Mouse (Mus musculus) limb, embryonic 13.5 days (tissue): ENCODE data around the gene Figla. TPM values are rescaled to one million over a fixed set of nuclear protein-coding genes. Genes with fewer than 3 reads are reported as not detected.

Source experiments
- ATAC-seq: fragments of 200-750 bp; cut with Nextera tagmentation; 2 replicates; pipeline ENCODE4 v1.8.0; 2017; ENCODE audit warnings: low read depth, moderate number of reproducible peaks, moderate TSS enrichment; ENCODE audit not compliant: low FRiP score
- H3K27ac ChIP-seq: fragments of 300-500 bp; sonication (generic); 2 replicates; pipeline ENCODE4 v1.5.1; 2015; ENCODE audit warnings: inconsistent platforms, mild to moderate bottlenecking, moderate library complexity
- H3K27me3 ChIP-seq: fragments of 300-500 bp; sonication (generic); 2 replicates; pipeline ENCODE4 v1.6.1; 2015; ENCODE audit warnings: mild to moderate bottlenecking, inconsistent platforms
- H3K36me3 ChIP-seq: fragments of 300-500 bp; sonication (generic); 2 replicates; pipeline ENCODE4 v1.6.1; 2015; ENCODE audit warnings: inconsistent platforms, mild to moderate bottlenecking, moderate library complexity
- H3K4me1 ChIP-seq: fragments of 300-500 bp; sonication (generic); 2 replicates; pipeline ENCODE4 v1.6.1; 2015; ENCODE audit warnings: inconsistent platforms
- H3K4me2 ChIP-seq: fragments of 300-500 bp; sonication (generic); replicated peaks from 2 replicates; pipeline ENCODE4 v1.6.1; 2015; ENCODE audit warnings: inconsistent platforms, mild to moderate bottlenecking, moderate library complexity
- H3K4me3 ChIP-seq: fragments of 300-500 bp; sonication (generic); 2 replicates; pipeline ENCODE4 v1.5.1; 2015; ENCODE audit warnings: moderate library complexity, mild to moderate bottlenecking, inconsistent platforms
- H3K9ac ChIP-seq: fragments of 300-500 bp; sonication (generic); 2 replicates; pipeline ENCODE4 v1.6.1; 2015; ENCODE audit warnings: mild to moderate bottlenecking, inconsistent platforms
- H3K9me3 ChIP-seq: fragments of 300-500 bp; sonication (generic); 2 replicates; pipeline ENCODE4 v1.6.1; 2016; ENCODE audit warnings: inconsistent platforms
- WGBS: fragments of 180-500 bp; shearing (Covaris S2); methylation state at CpG from one replicate; pipeline ENCODE4 v1.1.7; 2015; 5-methylcytosine and 5-hydroxymethylcytosine counted together
- polyA plus RNA-seq: library from polyadenylated mRNA; unstranded; fragments of >200 nt; fragmentation: Nextera tagmentation; extraction: Ambion mirVana; gene quantifications from 2 replicates; pipeline ENCODE4 v1.2.1, GENCODE M21; 2015

Gene Figla
- polyA plus RNA-seq, 1 experiment from 2014 or later = not detected

DNA sequence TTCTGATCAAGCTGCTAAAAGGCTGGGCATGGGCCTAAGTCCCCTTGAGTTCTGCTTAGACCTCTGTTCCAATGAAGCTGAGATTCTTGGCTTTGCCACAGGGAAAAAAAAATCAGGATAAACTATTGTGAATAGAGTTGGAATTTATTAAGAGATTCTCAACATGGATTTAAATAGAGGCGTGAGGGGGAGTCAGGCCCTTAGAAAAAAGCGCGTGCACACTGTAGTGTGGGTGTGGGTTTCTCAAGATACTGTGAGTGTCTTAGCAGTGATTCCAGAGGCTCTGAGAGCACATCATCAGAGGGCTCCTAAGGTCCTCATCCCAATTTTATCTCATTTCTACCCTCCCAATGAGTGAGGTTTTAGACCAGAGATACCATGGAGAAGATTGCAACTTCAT, 44.2 kb downstream of the Figla start:
- H3K9ac ChIP-seq = no peak overlapping the region
- no peak overlapping the region for H3K4me2 ChIP-seq
- H3K4me1 ChIP-seq = no peaks in the 10 kb centered on the region
- no peak for ATAC-seq
- no peak overlapping the region for H3K27ac ChIP-seq
- no peak overlapping the region for H3K4me3 ChIP-seq
- WGBS = 92% methylated on average over 3 of the region's 3 CpGs
- no peaks in the 10 kb centered on the region for H3K36me3 ChIP-seq
- no peaks in the 10 kb centered on the region for H3K9me3 ChIP-seq
- no peaks in the 10 kb centered on the region for H3K27me3 ChIP-seq

DNA sequence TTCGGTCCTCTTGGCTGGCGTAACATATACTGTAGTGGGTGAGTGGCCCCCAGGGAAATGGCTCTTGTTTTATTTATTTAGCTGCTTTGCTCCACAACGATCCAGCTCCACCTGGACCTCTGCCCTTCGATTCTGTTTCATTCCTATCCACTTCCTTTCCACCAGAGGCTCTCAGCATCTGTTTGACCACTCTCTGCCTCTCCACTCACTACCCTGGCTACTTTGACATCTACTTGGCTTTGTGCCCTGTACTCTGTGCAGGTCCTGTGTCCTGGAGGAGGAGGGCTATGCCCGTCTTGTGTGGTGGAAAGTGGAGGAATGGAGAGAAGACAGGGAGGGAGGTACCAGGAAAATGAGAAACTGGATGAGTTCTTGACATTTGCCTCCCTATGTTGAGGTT, 46.3 kb downstream of the Figla start:
- no peaks in the 10 kb centered on the region for H3K4me1 ChIP-seq
- no peak overlapping the region for H3K27ac ChIP-seq
- WGBS = 60% methylated on average over 5 of the region's 5 CpGs
- H3K27me3 ChIP-seq = no peaks in the 10 kb centered on the region
- no peaks in the 10 kb centered on the region for H3K9me3 ChIP-seq
- no peak overlapping the region for H3K4me3 ChIP-seq
- no peak for ATAC-seq
- H3K9ac ChIP-seq = no peak overlapping the region
- H3K36me3 ChIP-seq = no peaks in the 10 kb centered on the region
- H3K4me2 ChIP-seq = no peak overlapping the region

- ATAC-seq = no peak
- H3K4me1 ChIP-seq = no peaks in the 10 kb centered on the region
- no peaks in the 10 kb centered on the region for H3K36me3 ChIP-seq
- WGBS = 83% methylated on average over 2 of the region's 2 CpGs
- H3K4me2 ChIP-seq = no peak overlapping the region
- H3K9ac ChIP-seq = no peak overlapping the region
- no peak overlapping the region for H3K27ac ChIP-seq
- no peaks in the 10 kb centered on the region for H3K9me3 ChIP-seq
- no peak overlapping the region for H3K4me3 ChIP-seq
- H3K27me3 ChIP-seq = no peaks in the 10 kb centered on the region
Measured at GRCm38 (mm10) chr6:86062684-86063083, 46.7 kb downstream of the Figla start.

GRCm38 (mm10) chr6:86064318-86065016, 48.5 kb downstream of the Figla start:
- H3K27me3 ChIP-seq = no peaks in the 10 kb centered on the region
- no peak overlapping the region for H3K9ac ChIP-seq
- WGBS = 62% methylated on average over 6 of the region's 6 CpGs
- no peaks in the 10 kb centered on the region for H3K9me3 ChIP-seq
- H3K4me2 ChIP-seq = no peak overlapping the region
- H3K36me3 ChIP-seq = no peaks in the 10 kb centered on the region
- H3K4me1 ChIP-seq = no peaks in the 10 kb centered on the region
- ATAC-seq = no peak
- no peak overlapping the region for H3K27ac ChIP-seq
- H3K4me3 ChIP-seq = no peak overlapping the region

- 72% methylated on average over 6 of the region's 6 CpGs for WGBS
- no peaks in the 10 kb centered on the region for H3K9me3 ChIP-seq
- H3K27me3 ChIP-seq = no peaks in the 10 kb centered on the region
- no peak overlapping the region for H3K4me3 ChIP-seq
- H3K4me2 ChIP-seq = no peak overlapping the region
- no peaks in the 10 kb centered on the region for H3K4me1 ChIP-seq
- no peak overlapping the region for H3K9ac ChIP-seq
- H3K36me3 ChIP-seq = no peaks in the 10 kb centered on the region
- no peak overlapping the region for H3K27ac ChIP-seq
- no peak for ATAC-seq
Measured at GRCm38 (mm10) chr6:86066727-86067126, 50.8 kb downstream of the Figla start.

GRCm38 (mm10) chr6:86067145-86067544, 51.2 kb downstream of the Figla start:
- H3K9me3 ChIP-seq = no peaks in the 10 kb centered on the region
- ATAC-seq = no peak
- WGBS = 47% methylated on average over 5 of the region's 5 CpGs
- H3K4me1 ChIP-seq = no peaks in the 10 kb centered on the region
- no peak overlapping the region for H3K4me3 ChIP-seq
- H3K27ac ChIP-seq = no peak overlapping the region
- no peaks in the 10 kb centered on the region for H3K36me3 ChIP-seq
- H3K9ac ChIP-seq = no peak overlapping the region
- no peaks in the 10 kb centered on the region for H3K27me3 ChIP-seq
- H3K4me2 ChIP-seq = no peak overlapping the region

- no peak for ATAC-seq
- no peak overlapping the region for H3K27ac ChIP-seq
- no peaks in the 10 kb centered on the region for H3K4me1 ChIP-seq
- H3K27me3 ChIP-seq = no peaks in the 10 kb centered on the region
- H3K4me2 ChIP-seq = no peak overlapping the region
- no peak overlapping the region for H3K9ac ChIP-seq
- 59% methylated on average over 5 of the region's 5 CpGs for WGBS
- H3K9me3 ChIP-seq = no peaks in the 10 kb centered on the region
- no peaks in the 10 kb centered on the region for H3K36me3 ChIP-seq
- no peak overlapping the region for H3K4me3 ChIP-seq
Measured at GRCm38 (mm10) chr6:86069009-86069408, 53.0 kb downstream of the Figla start.

DNA sequence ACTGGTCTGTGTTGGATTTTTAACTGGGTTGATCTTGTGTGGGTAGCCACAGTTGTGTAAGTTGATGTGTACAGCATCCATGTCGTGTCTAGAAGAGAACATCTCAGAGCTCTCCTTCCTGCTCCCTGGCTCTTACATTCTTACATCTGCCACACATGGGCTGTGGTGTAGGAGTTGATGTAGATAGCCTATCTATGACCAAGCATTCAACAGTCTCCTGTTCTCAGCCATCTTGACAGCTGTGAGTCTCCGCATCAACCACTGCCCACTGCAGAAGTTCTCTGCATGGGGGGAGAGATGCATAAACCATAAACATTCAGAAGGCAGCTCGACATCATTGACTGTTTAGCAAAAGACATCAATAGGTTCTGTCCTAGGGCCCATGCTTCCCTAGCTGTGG, 53.9 kb downstream of the Figla start:
- Histone ChIP-seq H3K4me2 (no peak overlapping the region), H3K27ac (no peak overlapping the region), H3K9me3 (no peaks in the 10 kb centered on the region), H3K9ac (no peak overlapping the region), H3K27me3 (no peaks in the 10 kb centered on the region), H3K36me3 (no peaks in the 10 kb centered on the region), H3K4me1 (no peaks in the 10 kb centered on the region), H3K4me3 (no peak overlapping the region)
- WGBS = 86% methylated on average over 3 of the region's 3 CpGs
- no peak for ATAC-seq

DNA sequence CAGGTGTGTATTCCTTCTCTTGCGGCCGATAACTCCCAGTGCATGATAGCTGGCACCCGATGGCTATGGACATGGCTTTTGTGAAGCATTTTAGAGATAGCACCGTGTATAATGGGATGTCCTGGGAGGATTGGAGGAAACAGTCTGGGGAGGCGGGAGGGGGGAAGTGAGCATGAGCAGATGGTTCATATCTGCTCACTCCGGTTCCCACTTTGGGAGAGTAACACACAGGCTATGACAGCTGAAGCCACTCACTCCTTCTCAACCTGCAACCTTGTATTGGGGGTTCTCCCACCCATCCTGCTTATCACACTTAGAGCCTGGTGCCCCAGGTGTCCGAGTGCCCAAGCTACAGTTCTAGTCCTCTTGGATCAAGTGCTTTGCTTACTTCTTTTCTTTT, 54.3 kb downstream of the Figla start:
- WGBS = 85% methylated on average over 7 of the region's 7 CpGs
- ATAC-seq = no peak
- no peak overlapping the region for H3K27ac ChIP-seq

More for the DNA sequence above, 54.3 kb downstream of the Figla start:
- Histone ChIP-seq H3K4me3 (no peak overlapping the region), H3K4me1 (no peaks in the 10 kb centered on the region), H3K27me3 (no peaks in the 10 kb centered on the region), H3K4me2 (no peak overlapping the region), H3K9me3 (no peaks in the 10 kb centered on the region), H3K36me3 (no peaks in the 10 kb centered on the region), H3K9ac (no peak overlapping the region)

Other genes with a start within 250 kb of the Figla start
- not detected in 2 replicates for gene Nat8f6, start 195.2 kb upstream of the Figla start, polyA plus RNA-seq
- gene Nat8f5, start 195.2 kb upstream of the Figla start, polyA plus RNA-seq = not detected in 2 replicates
- gene Nat8, start 184.1 kb upstream of the Figla start, polyA plus RNA-seq = 0.17 TPM in 1 of 2 replicates, not detected in the other
- not detected in 2 replicates for gene Nat8f2, start 147.0 kb upstream of the Figla start, polyA plus RNA-seq
- 1.8 and 2.5 TPM in 2 replicates for gene Nat8f4, start 111.3 kb upstream of the Figla start, polyA plus RNA-seq
- gene Tprkb, start 104.3 kb upstream of the Figla start, polyA plus RNA-seq = 38.4 and 38.8 TPM in 2 replicates
- 6.9 and 7.8 TPM in 2 replicates for gene Nat8f1, start 100.5 kb upstream of the Figla start, polyA plus RNA-seq
- 41.3 and 51.1 TPM in 2 replicates for gene Dusp11, start 54.5 kb upstream of the Figla start, polyA plus RNA-seq
- gene Add2, start 12.5 kb downstream of the Figla start, polyA plus RNA-seq = 4.1 and 5.4 TPM in 2 replicates
- gene Tgfa, start 179.1 kb downstream of the Figla start, polyA plus RNA-seq = 2.5 and 2.7 TPM in 2 replicates